Mouse (Mus musculus) ES-Bruce4 (cell line): Measurements from ENCODE around the gene 3425401B19Rik. TPM values are rescaled to one million over a fixed set of nuclear protein-coding genes. Genes with fewer than 3 reads are reported as not detected.

Experiments
- H3K27ac ChIP-seq: 2 replicates; pipeline ENCODE4 v1.5.1; 2012; ENCODE audit warnings: low read length, inconsistent platforms; ENCODE audit not compliant: insufficient read depth
- H3K27me3 ChIP-seq: 2 replicates; pipeline ENCODE4 v1.6.1; 2012; ENCODE audit warnings: mild to moderate bottlenecking, low read length, inconsistent platforms; ENCODE audit not compliant: control insufficient read depth, poor library complexity, insufficient read depth, severe bottlenecking
- H3K36me3 ChIP-seq: 2 replicates; pipeline ENCODE4 v1.6.1; 2012; ENCODE audit warnings: inconsistent platforms, mild to moderate bottlenecking, low read length, moderate library complexity; ENCODE audit not compliant: control insufficient read depth, poor library complexity, insufficient read depth, severe bottlenecking
- H3K4me1 ChIP-seq: one replicate; pipeline ENCODE4 v1.8.1; 2011; ENCODE audit warnings: low read length; ENCODE audit not compliant: control insufficient read depth, insufficient read depth
- H3K4me3 ChIP-seq: 2 replicates; pipeline ENCODE4 v1.5.1; 2011; ENCODE audit warnings: low read depth, mild to moderate bottlenecking, low read length
- H3K9ac ChIP-seq: 2 replicates; pipeline ENCODE4 v1.6.1; 2012; ENCODE audit warnings: low read depth, mild to moderate bottlenecking, inconsistent platforms; ENCODE audit not compliant: poor library complexity, severe bottlenecking
- H3K9me3 ChIP-seq: replicated peaks from 2 replicates; pipeline ENCODE4 v1.6.1; 2012; ENCODE audit warnings: mild to moderate bottlenecking, low read length, inconsistent platforms; ENCODE audit not compliant: control insufficient read depth, poor library complexity, insufficient read depth, severe bottlenecking
- CTCF ChIP-seq: IDR thresholded peaks from one replicate; pipeline ENCODE4 v1.8.1; 2011; ENCODE audit warnings: low read depth, low read length
- EP300 ChIP-seq: IDR thresholded peaks from 2 replicates; pipeline ENCODE4 v1.6.1; 2011; ENCODE audit warnings: low read depth, low read length; ENCODE audit not compliant: insufficient read depth
- POLR2A ChIP-seq: IDR thresholded peaks from one replicate; pipeline ENCODE4 v1.8.1; 2011; ENCODE audit warnings: low read length; ENCODE audit not compliant: insufficient read depth
- polyA plus RNA-seq: library from polyadenylated mRNA; stranded (reverse); fragments of >200 nt; gene quantifications from 2 replicates; pipeline ENCODE4 v1.2.4, GENCODE M21; 2011; ENCODE audit warnings: low read depth; ENCODE audit not compliant: missing spikeins, insufficient read depth, insufficient read length

3425401B19Rik gene
- polyA plus RNA-seq, 1 experiment: not detected

DNA sequence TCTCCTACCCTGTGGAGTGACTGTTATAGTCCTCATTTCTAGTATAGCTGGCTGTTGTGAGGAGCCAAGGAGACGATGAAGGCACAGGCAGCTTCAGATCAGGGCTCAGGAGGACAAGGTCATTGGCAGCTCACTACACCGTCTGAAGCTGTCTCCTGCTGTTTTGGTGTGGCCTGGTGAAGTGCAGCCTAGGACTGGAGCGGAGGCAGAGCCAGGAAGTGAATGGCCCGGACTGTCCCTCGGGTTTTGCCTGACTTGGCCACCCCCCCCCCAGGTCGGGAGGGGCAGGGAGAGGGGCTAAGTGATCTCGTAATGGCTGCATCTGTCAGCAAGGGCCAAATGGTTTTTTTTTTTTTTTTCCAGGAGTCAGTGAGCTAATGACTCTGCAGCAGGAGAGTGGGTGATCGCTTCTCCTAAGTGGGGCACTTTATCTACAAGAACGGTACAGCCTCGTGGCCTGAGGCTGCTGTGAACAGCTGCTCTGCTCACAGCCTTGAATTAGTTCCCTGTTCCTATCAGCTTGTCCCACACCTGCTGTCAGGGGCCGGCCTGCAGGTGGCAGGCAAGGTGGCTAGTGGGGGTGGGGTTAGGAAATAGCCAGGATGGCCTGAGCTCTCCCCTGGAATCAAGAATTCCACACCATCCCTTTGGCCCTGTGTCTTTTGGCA, 50.9 kb downstream of the 3425401B19Rik start:
- H3K27ac ChIP-seq: no peak overlapping the region
- H3K4me3 ChIP-seq: no peak overlapping the region
- H3K9me3 ChIP-seq: no peaks in the 10 kb centered on the region
- H3K4me1 ChIP-seq: no peaks in the 10 kb centered on the region
- TF ChIP-seq EP300 (no peak), CTCF (peak; percentile 21), POLR2A (no peak)
- H3K27me3 ChIP-seq: no peaks in the 10 kb centered on the region
- no peaks in the 10 kb centered on the region for H3K36me3 ChIP-seq
- H3K9ac ChIP-seq: no peak overlapping the region

DNA sequence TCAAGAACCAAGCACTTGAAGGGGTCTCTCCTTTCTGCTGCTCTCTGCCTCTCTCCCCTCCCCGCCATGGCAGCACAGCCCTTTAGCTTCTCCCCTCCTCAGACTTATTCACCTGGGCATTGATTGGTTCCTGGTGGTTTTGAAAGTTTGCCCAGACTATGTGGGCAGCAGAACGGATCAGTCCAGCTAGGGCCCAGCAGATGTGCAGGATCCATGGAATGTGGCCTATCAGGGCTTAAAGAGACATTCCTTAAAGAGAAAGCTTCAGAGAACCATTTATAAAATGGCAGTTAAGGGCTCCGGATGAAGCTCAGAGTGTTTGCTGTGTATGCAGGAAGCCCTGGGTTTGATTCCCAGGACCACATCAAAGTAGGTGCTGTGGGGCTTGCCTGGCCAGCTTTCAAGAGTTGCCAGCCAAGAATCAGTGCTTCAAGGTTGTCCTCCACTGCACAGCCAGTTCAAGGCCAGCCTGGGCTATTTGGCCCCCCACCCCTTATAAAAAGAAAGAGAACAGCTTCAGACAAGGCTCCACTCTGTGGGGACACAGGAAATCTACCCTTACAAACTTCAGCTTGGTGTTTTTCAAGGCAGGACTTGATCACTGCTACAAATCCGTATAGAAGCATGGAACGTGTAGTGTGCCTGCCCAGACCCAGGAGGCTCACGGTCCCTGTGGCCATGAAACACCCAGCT, 52.0 kb downstream of the 3425401B19Rik start:
- Histone ChIP-seq H3K9me3 (no peaks in the 10 kb centered on the region), H3K27ac (no peak overlapping the region), H3K36me3 (no peaks in the 10 kb centered on the region), H3K4me3 (no peak overlapping the region), H3K4me1 (no peaks in the 10 kb centered on the region), H3K27me3 (no peaks in the 10 kb centered on the region), H3K9ac (no peak overlapping the region)
- no peak for TF ChIP-seq POLR2A
- TF ChIP-seq CTCF: no peak
- no peak for TF ChIP-seq EP300

DNA sequence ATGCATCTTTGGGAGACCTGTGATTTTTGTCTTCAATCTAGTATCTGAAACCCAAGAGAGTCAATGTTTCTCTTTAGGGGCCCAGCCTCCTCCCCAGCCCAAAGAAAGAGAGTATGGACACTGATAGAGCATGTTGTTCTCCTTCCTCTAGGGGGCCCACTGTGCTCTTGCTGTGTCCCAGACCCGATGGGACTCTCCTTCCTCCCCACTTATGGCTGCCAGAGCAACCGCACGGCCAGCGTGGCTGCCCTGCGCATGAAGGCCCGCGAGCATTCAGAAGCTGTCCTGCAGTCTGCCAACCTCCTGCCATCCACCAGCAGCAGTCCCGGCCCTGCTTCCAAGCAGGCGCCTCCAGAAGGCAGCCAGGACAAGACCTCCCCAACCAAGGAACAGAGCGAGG, 56.5 kb downstream of the 3425401B19Rik start:
- Histone ChIP-seq H3K27me3 (no peaks in the 10 kb centered on the region), H3K4me1 (no peaks in the 10 kb centered on the region), H3K4me3 (peak overlapping the region; percentile 13), H3K36me3 (no peaks in the 10 kb centered on the region), H3K9ac (no peak overlapping the region), H3K9me3 (no peaks in the 10 kb centered on the region), H3K27ac (no peak overlapping the region)
- TF ChIP-seq EP300 (no peak), POLR2A (no peak), CTCF (peak; percentile 52)

DNA sequence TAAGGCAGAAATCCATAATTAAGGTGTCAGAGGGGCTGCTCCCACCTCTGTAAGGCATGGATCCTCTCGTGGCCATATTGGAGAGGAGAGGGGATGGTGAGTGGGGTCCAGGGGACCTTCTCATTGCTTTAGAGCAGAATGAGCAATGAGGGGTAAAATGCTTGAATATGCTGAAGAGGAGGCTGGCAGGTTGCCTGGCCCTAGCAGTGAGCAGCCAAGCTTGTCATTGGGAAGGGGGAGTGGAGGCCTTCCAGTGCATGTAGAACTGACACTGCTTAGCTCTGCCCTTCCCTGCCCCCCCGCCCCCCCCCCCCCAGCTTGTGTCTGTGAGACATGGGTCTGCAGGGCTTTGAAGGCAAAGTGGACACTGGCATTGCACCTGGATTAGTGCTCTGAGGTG, 57.8 kb downstream of the 3425401B19Rik start:
- no peaks in the 10 kb centered on the region for H3K27me3 ChIP-seq
- no peak overlapping the region for H3K4me3 ChIP-seq
- no peak overlapping the region for H3K27ac ChIP-seq
- no peaks in the 10 kb centered on the region for H3K9me3 ChIP-seq
- H3K36me3 ChIP-seq: no peaks in the 10 kb centered on the region
- no peak for TF ChIP-seq CTCF
- TF ChIP-seq POLR2A: no peak
- no peak for TF ChIP-seq EP300
- H3K4me1 ChIP-seq: no peaks in the 10 kb centered on the region
- H3K9ac ChIP-seq: no peak overlapping the region

DNA sequence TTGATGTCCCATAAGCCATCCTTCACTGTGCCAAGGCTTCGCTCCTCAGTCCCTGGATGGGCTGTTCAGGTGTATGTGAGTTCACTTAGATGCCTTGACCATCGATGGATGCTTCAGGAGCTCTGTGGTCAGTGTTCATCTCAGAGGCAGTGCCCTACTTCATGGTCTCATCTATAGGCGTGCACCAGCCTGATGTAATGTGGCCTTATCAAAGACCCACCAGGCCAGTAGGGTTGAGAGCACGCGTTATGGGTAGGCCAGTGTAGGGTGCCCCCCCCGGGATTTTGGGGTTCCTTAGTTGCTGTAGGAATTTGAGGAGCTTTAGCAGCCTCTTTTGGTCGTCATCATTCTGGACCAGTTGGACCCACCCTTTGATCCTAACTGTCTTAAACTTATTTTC, 60.3 kb downstream of the 3425401B19Rik start:
- Histone ChIP-seq H3K9ac (no peak overlapping the region), H3K4me3 (no peak overlapping the region), H3K27me3 (no peaks in the 10 kb centered on the region), H3K27ac (no peak overlapping the region), H3K4me1 (no peaks in the 10 kb centered on the region), H3K36me3 (no peaks in the 10 kb centered on the region), H3K9me3 (no peaks in the 10 kb centered on the region)
- no peak for TF ChIP-seq POLR2A
- no peak for TF ChIP-seq CTCF
- TF ChIP-seq EP300: no peak

DNA sequence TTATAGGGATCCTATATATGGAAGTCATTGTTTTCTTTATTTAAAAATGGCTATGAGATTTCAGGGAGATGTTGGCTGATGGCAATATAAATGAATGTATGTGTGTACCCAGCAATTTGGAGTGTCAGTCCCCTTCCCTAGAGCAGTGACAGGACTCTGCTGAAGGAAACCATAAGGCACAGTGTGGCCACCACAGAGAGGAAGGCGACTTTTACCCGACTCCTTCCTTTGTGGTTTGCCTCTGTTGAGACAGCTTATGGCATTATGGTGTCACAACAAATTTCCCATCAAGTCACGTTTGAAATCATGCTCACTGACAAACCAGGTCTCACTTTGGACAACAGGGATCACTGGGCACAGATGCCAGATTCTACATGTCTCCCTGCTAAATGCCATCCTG, 60.8 kb downstream of the 3425401B19Rik start:
- Histone ChIP-seq H3K27ac (no peak overlapping the region), H3K9ac (no peak overlapping the region), H3K4me1 (no peaks in the 10 kb centered on the region), H3K27me3 (no peaks in the 10 kb centered on the region), H3K4me3 (no peak overlapping the region), H3K36me3 (no peaks in the 10 kb centered on the region), H3K9me3 (no peaks in the 10 kb centered on the region)
- no peak for TF ChIP-seq EP300
